Mouse (Mus musculus): ENCODE data around the gene Erv3.
"Not testable (repeated sequence)": the region's sequence is repeated elsewhere in the genome, so short reads cannot be mapped to it uniquely, and the experiment has no call there.

Erv3 gene

DNA sequence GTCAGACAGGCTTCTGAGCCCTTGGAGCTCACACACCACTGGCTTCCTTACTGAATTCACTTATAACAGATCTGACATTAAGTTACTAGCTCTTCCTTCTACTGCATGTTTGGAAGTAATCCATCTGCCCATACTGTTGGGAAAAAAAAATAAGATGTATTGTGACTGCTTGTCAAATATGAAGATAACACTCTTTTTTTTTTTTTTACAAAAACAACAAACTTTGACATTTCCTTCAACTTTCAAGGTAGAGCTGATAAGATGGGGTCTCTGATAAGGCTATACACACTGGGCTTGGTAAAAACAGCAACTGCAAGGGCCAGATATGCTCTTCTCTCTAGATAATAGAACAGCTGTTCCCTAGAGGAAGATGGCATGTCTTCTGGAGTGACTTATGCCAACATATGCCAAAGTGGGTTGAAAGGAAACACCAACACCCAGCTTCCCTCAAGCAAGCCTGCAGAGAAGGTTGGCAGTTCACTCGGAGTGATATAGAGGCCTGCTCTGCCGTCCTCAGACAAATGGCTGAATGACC is 4.8 kb upstream of the Erv3 start:
- CTCF ChIA-PET, result interaction anchor here (0.6 to 0.7 kb wide), 2 partner anchors 20 to 29 kb away, joined by 3 read pairs; no protein-coding TSS in a partner anchor

- CTCF ChIA-PET, result no interaction called here
These were observed 3.9 kb upstream of the Erv3 start for GRCm38 (mm10) chr2:131863472-131863871.

DNA sequence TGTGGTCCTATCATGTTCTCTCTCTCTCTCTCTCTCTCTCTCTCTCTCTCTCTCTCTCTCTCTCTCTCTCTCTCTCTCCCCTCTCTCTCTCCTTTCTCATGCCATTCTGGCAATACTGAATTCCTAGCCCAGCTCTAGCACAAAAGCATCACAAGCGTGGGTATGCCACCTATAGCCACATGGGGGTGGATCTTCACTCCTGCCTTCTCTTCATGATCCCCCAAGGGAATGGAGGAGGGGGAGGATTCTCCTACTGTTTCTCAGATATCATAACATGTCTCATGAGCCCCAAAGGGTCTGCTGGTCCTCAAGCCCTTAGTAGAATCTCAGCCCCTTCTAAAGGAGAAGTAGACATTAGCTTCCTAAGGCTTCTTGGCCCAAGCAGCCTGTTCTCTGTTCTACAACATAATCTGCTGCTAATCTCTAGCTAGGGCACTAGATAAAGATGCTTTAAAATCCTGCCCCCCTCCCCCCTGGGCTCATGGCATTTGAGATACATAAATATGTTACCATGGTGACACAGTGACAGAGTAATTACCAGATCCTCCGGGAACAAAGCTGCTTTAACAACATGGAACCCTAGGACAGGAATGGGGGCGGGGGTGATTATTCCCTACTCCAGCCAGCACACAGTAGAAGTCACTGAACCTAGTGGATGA is 3.2 kb upstream of the Erv3 start:
- CTCF ChIA-PET, result no interaction called here

GRCm38 (mm10) chr2:131857838-131858237 is 1.7 kb downstream of the Erv3 start:
- CTCF ChIA-PET, result no interaction called here

DNA sequence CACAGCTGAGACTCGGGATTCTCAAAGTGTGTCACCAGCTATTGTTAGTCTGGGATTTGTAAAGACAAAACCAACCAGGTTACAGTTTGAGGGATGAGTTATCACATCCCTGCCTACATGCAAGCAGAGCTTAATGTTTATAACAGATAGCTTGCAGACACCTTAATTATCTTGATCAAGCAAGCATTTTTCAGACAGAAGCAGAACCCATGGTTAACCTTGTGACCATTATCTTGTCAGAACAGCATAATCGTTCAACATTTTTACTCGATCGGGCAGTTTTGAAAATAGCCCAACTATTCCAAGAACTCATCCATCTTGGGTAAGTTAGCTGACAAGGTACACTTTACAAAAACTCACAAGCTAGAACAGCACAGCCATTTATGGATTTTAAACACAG is 5.8 kb downstream of the Erv3 start:
- CTCF ChIA-PET, result interaction anchor here (0.6 kb wide), 1 partner anchor 33 kb away, joined by 5 read pairs; no protein-coding TSS in a partner anchor

DNA sequence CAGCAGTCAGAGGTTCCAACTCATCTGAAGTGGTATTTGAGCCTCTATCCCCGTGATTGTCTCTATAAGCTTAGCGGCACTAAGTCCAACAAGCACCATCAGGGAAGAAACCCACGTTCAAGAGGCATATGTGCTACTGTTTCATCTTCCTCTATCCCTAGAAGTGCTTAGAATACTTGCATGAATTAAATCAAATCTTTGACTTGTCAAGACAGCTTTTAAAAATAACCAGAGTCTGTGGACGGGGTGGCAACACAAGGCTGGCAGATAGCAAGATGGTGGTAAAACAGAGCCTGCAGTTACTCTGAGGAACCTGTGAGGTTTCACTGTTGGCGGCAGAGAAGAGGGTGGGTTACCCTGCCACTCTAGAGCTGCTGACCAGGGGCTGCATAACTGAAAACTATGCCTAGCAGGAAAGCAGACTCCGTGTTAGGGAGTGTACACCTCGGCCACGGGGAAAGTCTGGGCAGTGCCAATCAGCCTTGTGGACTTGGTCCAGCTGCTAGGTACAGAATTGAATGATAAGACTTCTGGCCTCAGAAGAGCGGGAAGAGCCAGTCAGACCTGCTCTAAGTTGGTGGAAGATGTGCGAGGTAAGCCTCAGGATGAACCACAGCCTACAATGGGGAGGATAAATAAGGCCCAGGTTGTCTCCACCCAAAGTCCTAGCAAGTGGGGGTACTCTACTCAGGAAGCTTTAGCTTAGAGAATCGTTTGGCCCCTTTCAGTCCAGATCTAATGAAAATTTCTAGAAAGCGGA is 8.0 kb downstream of the Erv3 start:
- CTCF ChIA-PET, result interaction anchor here (0.6 kb wide), 1 partner anchor 301 kb away, joined by 5 read pairs; no protein-coding TSS in a partner anchor

- CTCF ChIA-PET, result no interaction called here
These were observed 9.5 kb downstream of the Erv3 start for GRCm38 (mm10) chr2:131850047-131850446.

GRCm38 (mm10) chr2:131847501-131848359 is 11.8 kb downstream of the Erv3 start:
- CTCF ChIA-PET, result interaction anchor here (0.8 kb wide), 1 partner anchor 89 kb away, joined by 4 read pairs; no protein-coding TSS in a partner anchor

DNA sequence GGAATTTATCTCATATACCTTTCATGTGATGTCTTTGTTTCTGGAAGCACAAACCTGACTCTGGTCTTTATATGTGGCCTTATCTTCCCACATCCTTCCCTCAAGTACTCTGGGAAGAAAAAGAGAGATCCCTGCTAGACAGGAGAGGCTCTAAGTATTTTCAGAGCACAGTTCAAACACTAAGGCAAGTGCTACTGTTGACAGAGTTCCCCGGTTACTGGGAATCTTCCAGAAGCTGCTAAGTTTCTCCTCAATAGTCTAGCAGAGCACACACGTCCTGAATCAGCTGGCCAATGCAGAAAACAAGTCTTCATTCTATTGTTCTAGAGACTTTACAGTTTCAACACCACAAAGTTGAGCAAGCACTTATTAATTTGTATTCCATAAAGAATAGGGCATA is 12.7 kb downstream of the Erv3 start:
- CTCF ChIA-PET, result no interaction called here

DNA sequence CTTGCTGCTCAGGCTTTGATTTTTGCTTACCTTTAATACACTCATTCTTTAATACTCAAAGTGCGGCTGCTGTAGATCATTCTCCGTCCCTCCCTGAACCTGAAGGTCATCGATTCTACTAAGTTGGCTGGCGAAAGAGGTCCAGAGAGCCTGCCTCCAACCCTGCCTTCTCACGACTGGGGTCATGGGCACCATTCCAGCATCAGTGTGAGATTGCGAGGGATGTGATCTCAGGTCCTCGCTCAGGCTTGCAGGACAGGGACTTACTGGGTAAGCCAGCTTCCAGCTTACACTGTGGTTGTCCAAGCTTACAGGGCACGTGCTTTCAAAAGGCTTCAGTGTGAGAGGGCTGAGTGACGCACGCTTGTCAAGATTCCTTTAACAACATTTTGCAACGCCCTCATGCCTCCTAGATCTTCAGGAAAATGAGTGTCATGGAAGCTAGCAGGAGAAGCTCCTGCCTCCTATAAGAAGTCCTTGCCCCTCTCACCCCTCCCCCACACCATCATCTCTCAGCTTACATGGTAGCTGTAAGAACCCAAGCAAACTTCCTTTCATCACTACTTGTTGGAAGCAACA is 13.3 kb downstream of the Erv3 start:
- CTCF ChIA-PET, result interaction anchor here (0.7 kb wide), 1 partner anchor 1264 kb away, joined by 3 read pairs; no protein-coding TSS in a partner anchor

DNA sequence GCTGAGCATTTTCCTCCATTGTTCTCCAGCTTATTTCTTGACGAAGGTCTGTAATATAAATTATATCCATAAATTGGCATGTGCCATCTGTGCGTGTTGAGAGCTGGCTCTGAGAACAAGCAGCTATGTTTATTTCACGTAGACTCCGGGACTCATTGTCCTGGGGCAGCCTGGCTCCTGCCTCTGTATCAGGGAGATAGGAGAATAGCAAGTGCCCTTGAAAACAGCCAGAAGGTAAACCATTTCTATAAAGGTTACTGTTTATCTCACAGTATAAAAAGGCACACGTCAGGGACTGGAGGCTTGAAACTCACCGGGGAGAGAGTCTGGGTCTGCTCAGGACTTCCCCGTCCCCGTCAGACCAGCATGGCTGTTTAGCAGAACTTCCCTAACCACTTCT is 13.9 kb downstream of the Erv3 start:
- CTCF ChIA-PET, result interaction anchor here (0.7 kb wide), 1 partner anchor 1265 kb away, joined by 3 read pairs; no protein-coding TSS in a partner anchor

GRCm38 (mm10) chr2:131842568-131842967 is 17.0 kb downstream of the Erv3 start:
- CTCF ChIA-PET, result no interaction called here

DNA sequence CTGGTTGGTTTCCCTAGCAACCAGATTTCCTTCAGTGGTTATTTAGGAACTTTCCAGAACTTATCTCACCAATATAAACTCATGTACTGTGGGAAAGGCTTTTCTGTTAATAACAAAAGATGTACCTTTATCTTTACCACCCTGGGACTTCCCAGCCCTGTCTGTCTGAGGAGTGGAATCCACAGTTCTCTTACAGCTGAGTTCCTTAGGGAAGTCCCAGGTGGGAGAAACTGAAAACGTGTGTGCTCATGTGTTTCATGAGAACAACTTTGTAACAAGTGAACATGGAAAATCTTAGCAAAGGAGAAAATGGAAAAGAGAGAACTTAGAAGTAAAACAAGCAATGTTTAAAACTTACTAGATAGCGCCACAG is 18.2 kb downstream of the Erv3 start:
- CTCF ChIA-PET, result interaction anchor here (1.1 kb wide), 1 partner anchor 20 kb away, joined by 3 read pairs; no protein-coding TSS in a partner anchor

DNA sequence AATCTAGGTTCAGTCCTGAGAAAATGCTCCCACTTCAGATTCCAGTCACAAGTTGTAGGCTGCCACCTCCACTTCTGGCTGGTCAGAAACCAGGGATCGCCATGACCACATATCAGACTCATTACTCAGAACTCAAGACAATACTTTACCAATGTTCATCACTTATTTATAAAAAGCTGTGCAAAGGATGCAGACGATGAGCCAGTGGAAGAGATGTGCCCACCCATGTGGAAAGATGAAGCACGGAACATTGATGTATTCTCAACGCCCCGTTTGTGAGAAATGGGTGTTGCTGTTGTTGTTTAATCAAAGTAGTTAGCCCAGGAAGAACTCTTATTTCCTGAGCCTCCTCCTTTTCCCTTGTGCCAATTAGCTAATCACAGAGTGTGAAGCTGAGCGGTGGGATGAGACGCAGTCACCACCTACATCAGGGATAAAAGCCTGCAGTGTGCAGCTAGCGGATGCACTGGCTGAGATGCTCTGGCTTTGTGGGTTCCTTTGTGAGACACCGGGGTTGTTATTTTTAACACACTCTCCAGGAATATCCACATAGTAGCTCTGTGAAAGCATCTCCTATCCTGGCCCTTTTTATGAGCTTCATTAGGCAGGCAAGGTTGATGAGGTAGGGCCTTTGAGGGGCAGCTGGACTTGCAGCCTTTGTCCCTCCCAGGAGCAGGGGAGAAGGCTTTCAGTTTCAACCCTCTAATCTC is 18.8 kb downstream of the Erv3 start:
- CTCF ChIA-PET, result interaction anchor here (1.1 kb wide), 1 partner anchor 20 kb away, joined by 3 read pairs; no protein-coding TSS in a partner anchor

- CTCF ChIA-PET, result no interaction called here
These were observed 25.3 kb downstream of the Erv3 start for GRCm38 (mm10) chr2:131834296-131834695.

DNA sequence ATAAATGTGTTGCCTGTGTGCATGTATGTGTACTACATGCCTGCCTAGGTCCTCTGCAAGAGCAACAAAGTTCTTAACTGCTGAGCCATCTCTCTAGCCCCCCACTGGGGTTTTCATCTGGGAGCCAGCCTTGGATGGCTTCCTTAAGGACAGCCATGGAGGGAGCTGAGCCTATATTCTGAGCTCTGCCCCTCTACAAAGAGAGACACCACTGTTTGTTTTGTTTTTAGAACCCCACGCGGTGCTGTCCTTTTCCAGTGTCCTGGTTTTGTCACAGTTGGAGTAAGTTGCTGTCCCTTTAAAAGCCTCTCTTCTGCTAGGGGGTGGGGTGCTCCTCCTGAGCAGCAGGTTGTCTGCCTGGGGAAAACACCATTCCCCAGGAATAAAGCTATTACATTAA is 27.7 kb downstream of the Erv3 start:
- CTCF ChIA-PET, result interaction anchor here (0.7 kb wide), 1 partner anchor 23 kb away, joined by 3 read pairs; no protein-coding TSS in a partner anchor

DNA sequence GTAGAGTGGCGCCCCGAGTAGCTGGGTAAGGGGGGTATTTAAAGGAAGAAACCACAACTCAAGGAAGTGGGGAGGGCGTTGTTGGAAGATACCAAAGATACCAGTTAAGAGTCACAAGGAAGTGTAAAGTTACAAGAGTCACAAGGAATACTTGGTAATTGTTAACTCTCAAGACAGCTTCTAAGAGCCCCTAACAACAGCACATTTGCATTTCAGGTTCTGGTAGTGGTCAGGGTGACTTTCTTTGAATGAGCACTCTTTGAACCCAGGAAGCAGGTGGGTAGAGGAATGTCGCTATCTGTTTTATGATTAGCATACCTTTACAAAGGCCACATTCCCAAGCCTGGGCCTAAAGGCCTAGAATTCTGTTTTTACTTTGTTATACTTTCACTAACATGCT is 28.6 kb downstream of the Erv3 start:
- CTCF ChIA-PET, result not testable (repeated sequence)

DNA sequence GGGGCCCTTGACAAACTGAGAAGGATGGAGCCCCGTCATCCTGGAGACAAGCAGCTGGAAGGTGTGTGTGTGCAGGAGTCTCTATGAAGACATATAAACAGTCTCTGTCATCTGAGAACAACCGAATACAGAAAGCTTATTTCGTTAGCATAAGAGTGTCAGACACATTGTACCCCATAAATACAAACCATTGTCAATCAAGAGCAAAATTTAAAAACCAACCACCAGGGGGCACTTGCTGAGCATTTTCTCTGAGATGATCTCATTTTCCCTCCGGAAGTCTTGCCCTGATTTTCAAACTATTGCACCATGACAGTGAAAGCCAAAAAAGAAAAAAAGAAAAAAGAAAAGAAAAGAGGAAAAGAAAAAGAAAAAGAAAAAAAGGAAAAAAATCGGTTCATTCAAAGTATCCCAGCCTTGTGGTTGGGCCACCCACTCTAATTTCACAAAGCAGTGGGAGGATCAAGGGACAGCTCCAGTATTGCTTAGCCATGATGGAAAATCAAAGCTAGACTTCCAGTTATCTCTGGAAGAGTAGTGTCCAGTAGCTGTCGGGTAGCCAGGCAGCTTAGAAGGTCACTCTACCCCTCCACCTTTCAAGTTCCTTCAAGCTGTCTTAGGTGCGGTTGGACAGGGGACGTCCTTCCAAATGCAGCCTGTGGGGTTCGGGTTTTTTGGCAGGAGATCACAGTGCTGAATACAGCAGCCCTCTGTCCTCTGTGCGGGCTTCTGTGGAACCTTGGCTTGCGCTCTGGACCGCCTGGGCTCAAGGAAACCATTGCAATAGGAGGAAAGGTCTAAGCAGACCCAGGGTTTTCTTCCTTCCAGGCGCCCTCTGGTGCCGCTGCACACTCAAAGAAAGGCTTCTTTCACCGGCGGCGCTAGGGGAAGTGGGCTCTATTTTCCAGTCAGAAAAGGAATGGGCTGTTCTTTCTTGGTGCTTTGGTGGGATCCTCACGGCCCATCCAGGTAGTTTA is 31.3 kb downstream of the Erv3 start:
- CTCF ChIA-PET, result interaction anchor here (0.6 to 1.2 kb wide), 2 partner anchors 119 to 295 kb away, joined by 3 read pairs; no protein-coding TSS in a partner anchor

DNA sequence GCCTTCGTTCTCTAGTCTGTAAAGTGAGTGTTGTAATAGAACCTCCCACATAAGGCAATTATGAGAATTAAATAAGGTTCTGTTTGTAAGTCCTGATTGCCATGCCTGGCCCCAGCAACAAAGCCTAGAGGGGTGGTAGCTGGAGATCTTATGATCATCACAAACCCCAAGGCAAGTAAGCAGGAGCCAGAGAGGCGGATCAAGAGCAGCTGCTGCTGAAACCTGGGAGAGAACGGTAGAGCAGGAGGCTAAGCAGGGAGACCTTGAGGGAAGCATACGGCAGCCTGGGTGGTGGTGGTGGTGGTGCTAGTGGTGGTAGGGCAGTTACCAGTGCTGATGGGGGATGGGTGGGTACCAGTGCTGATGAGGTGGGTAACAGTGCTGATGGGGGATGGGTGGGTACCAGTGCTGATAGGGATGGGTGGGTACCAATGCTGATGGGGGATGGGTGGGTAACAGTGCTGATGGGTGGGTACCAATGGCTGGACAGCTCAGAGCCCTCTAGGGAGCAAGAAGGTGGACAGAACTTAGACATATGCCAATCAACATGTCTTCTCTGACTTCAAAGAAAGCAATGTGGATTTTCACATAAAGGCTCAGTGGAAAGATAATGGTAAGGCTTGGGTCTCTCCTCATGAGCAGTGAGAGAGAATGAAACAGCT is 32.4 kb downstream of the Erv3 start:
- CTCF ChIA-PET, result interaction anchor here (0.6 to 1.2 kb wide), 2 partner anchors 120 to 303 kb away, joined by 3 read pairs; no protein-coding TSS in a partner anchor

Measured in spleen, embryonic (tissue).